Mouse (Mus musculus) bone marrow macrophage, adult 2 months (primary cell): ENCODE measurements at regions not wholly inside any gene's neighbourhood (a gene's known extent, or its start where the extent isn't known, plus 50 kb on each side); places are given as distances from the start of the nearest gene placed in this dataset.

Experiments used
- CTCF ChIP-seq: IDR thresholded peaks from 2 replicates; pipeline ENCODE4 v1.5.1; 2012; ENCODE audit warnings: low read depth, mild to moderate bottlenecking, low read length, moderate library complexity
- POLR2A ChIP-seq: IDR thresholded peaks from 2 replicates; pipeline ENCODE4 v1.6.1; 2012; ENCODE audit warnings: mild to moderate bottlenecking, low read depth, low read length, borderline replicate concordance

GRCm38 (mm10) chr3:57976640-57977229, 128.9 kb upstream of the Pfn2 start:
- no peak for TF ChIP-seq CTCF
- TF ChIP-seq POLR2A = no peak
